ENCODE assay signal across 8 mouse cellular contexts in the genomic region with DNA sequence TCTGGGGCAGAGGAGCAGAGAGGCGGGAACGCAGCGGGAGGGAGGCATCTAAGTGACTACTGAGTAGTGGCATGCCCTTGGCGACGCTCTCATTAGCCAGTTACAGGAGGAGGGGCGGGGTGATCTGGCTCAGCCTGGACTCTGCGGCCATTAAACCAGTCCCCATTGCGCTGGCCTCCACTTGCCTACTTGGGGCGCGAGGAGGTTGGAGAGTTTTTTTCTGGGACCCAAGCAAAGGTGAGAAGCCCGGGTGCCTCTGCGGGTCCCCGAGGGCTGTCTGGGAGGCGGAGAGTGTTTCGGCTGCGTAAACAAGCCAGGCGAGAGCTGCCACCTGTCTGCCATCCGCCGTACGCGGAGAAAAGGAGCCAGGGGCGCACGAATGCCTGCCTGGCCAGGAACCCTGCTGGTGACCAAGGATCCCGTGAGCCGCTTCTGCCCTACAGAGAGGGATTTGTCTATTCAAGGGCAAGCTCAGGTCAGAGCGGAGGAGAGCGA. TPM values are rescaled to one million over a fixed set of nuclear protein-coding genes. Genes with fewer than 3 reads are reported as not detected.
DNase-seq lines count a peak whose midpoint lies in the region; ATAC-seq and TF ChIP-seq lines count a peak whose summit lies in the region.

TSS of gene Pla2g16 (plus strand) at position 132 of the 495 bp plus-strand sequence.

- no peaks in the 10 kb centered on the region for H3K9me3 ChIP-seq in heart, embryonic 15.5 days (replicated peaks)
- no peaks in the 10 kb centered on the region for H3K9me3 ChIP-seq in liver, postnatal 0 days (ENCODE audit: low read length)
- H3K9me3 ChIP-seq in neural tube, embryonic 13.5 days: no peaks in the 10 kb centered on the region

- peak within 1 kb of the TSS; percentile 85 for H3K27ac ChIP-seq in heart, embryonic 15.5 days
- H3K27ac ChIP-seq in liver, postnatal 0 days (ENCODE audit: low read depth): peak within 1 kb of the TSS; percentile 71
- no peak within 1 kb of the TSS for H3K27ac ChIP-seq in neural tube, embryonic 13.5 days (replicated peaks)

- DNase-seq in CD4-positive helper T cell, adult 2 months (ENCODE audit: low read depth, low spot score): peak; percentile 68
- peak; percentile 80 for DNase-seq in adrenal gland, postnatal 25 days
- DNase-seq in fat pad, adult 2 months (ENCODE audit: extremely low read depth, low read depth, low spot score): peak; percentile 36
- DNase-seq in kidney, postnatal 14 days: peak; percentile 81
- DNase-seq in liver, postnatal 0 days: peak; percentile 80
- DNase-seq in testis, postnatal 14 days (ENCODE audit: low spot score): peak; percentile 47

- H3K4me2 ChIP-seq in heart, embryonic 15.5 days: peak within 1 kb of the TSS; percentile 73
- peak within 1 kb of the TSS; percentile 87 for H3K4me2 ChIP-seq in liver, postnatal 0 days (ENCODE audit: low read depth, low read length)
- peak within 1 kb of the TSS; percentile 64 for H3K4me2 ChIP-seq in neural tube, embryonic 13.5 days

- under 1% methylated on average over 27 of the region's 27 CpGs for WGBS in heart, embryonic 15.5 days
- under 1% methylated on average over 27 of the region's 27 CpGs for WGBS in liver, postnatal 0 days (ENCODE audit: insufficient replicate concordance)
- under 1% methylated on average over 27 of the region's 27 CpGs for WGBS in neural tube, embryonic 13.5 days

- TF ChIP-seq EP300 in liver, postnatal 0 days (IDR thresholded peaks at IDR 0.05; ENCODE audit: low read depth): no peak

- H3K4me3 ChIP-seq in heart, embryonic 15.5 days: peak within 1 kb of the TSS; percentile 65
- H3K4me3 ChIP-seq in liver, postnatal 0 days (ENCODE audit: low read depth, low read length): peak within 1 kb of the TSS; percentile 66
- H3K4me3 ChIP-seq in neural tube, embryonic 13.5 days: peak within 1 kb of the TSS; percentile 40

- no peaks in the 10 kb centered on the region for H3K27me3 ChIP-seq in heart, embryonic 15.5 days
- H3K27me3 ChIP-seq in liver, postnatal 0 days (ENCODE audit: insufficient read depth, low read length): no peaks in the 10 kb centered on the region
- H3K27me3 ChIP-seq in neural tube, embryonic 13.5 days: peaks cover 22% of the 10 kb centered on the region

- ATAC-seq in heart, embryonic 15.5 days (replicated peaks; ENCODE audit: insufficient number of reproducible peaks, insufficient read depth, low FRiP score, low read depth): peak; percentile 88
- ATAC-seq in liver, postnatal 0 days: peak; percentile 94
- peak; percentile 80 for ATAC-seq in neural tube, embryonic 13.5 days (ENCODE audit: low read depth)

- TF ChIP-seq CTCF in liver, postnatal 0 days (IDR thresholded peaks at IDR 0.05; ENCODE audit: low read depth): peak; percentile 41

- H3K36me3 ChIP-seq in heart, embryonic 15.5 days: no peaks in the 10 kb centered on the region
- no peaks in the 10 kb centered on the region for H3K36me3 ChIP-seq in liver, postnatal 0 days (replicated peaks; ENCODE audit: insufficient read depth, low read length)
- H3K36me3 ChIP-seq in neural tube, embryonic 13.5 days: no peaks in the 10 kb centered on the region

- peak within 1 kb of the TSS; percentile 69 for H3K9ac ChIP-seq in heart, embryonic 15.5 days
- H3K9ac ChIP-seq in liver, postnatal 0 days (replicated peaks): peak within 1 kb of the TSS; percentile 82
- peak within 1 kb of the TSS; percentile 55 for H3K9ac ChIP-seq in neural tube, embryonic 13.5 days

- H3K4me1 ChIP-seq in heart, embryonic 15.5 days (replicated peaks): peaks cover 15% of the 10 kb centered on the region
- H3K4me1 ChIP-seq in liver, postnatal 0 days (ENCODE audit: insufficient read depth): peaks cover 11% of the 10 kb centered on the region
- peaks cover 10% of the 10 kb centered on the region for H3K4me1 ChIP-seq in neural tube, embryonic 13.5 days (replicated peaks)

RNA-seq across cellular contexts. Expression of gene Pla2g16, which starts in this region (rescaled TPM):
- 29.8 and 41.6 TPM in 2 replicates for total RNA-seq in adrenal gland, postnatal 25 days (2021)
- 47.0 and 52.7 TPM in 2 replicates for polyA plus RNA-seq in heart, embryonic 15.5 days (2015; fragmentation: Nextera tagmentation; extraction: Ambion mirVana)
- 16.0 and 18.0 TPM in 2 replicates for polyA plus RNA-seq in liver, postnatal 0 days (2015; fragmentation: Nextera tagmentation; extraction: Ambion mirVana)
- polyA plus RNA-seq in neural tube, embryonic 13.5 days (2015; fragmentation: Nextera tagmentation; extraction: Ambion mirVana): 2.9 and 4.8 TPM in 2 replicates
